Comparison of ENCODE assay signal across 21 mouse cellular contexts in genomic region chr9:86287570-86287954, GRCm38 (mm10).
DNase-seq lines count a peak whose midpoint lies in the region; ATAC-seq lines count a peak whose summit lies in the region.
"Had no signal": no experiment of that assay in that cellular context is flagged by ENCODE, and none has a peak within 500 bp of the region (broad histone marks: within the 10 kb centered on the region; RNA-seq: fewer than 3 reads in every experiment).

No protein-coding gene starts in this region.

- peaks cover 3% of the 10 kb centered on the region; the same call in 1 of the 2 replicates for H3K4me1 ChIP-seq in forebrain, embryonic 11.5 days (replicated peaks; ENCODE audit: control insufficient read depth, insufficient read depth, low read length)
- peaks cover 12% of the 10 kb centered on the region for H3K4me1 ChIP-seq in forebrain, embryonic 10.5 days
- 0 out of 2 replicates have a peak, but pooled peaks cover 3% of the 10 kb centered on the region for H3K4me1 ChIP-seq in midbrain, embryonic 13.5 days (replicated peaks)
- no peaks in the 10 kb centered on the region for H3K4me1 ChIP-seq in midbrain, embryonic 11.5 days (ENCODE audit: control insufficient read depth, insufficient read depth, low read length)
- peaks cover 17% of the 10 kb centered on the region for H3K4me1 ChIP-seq in forebrain, embryonic 14.5 days (ENCODE audit: control insufficient read depth, insufficient read depth, low read length)
- H3K4me1 ChIP-seq in neural tube, embryonic 15.5 days, result peaks cover 12% of the 10 kb centered on the region
- no peaks in the 10 kb centered on the region for H3K4me1 ChIP-seq in kidney, embryonic 15.5 days
- H3K4me1 ChIP-seq: embryonic facial prominence, embryonic 15.5 days; liver, embryonic 13.5 days had no signal

- DNase-seq in forebrain, embryonic 11.5 days (ENCODE audit: low spot score), result no peak
- DNase-seq in forebrain, embryonic 10.5 days (ENCODE audit: extremely low spot score, low spot score), result no peak
- DNase-seq in midbrain, embryonic 11.5 days (ENCODE audit: low spot score, missing footprints), result no peak
- peak; percentile 74 for DNase-seq in forebrain, embryonic 14.5 days (ENCODE audit: low spot score)
- DNase-seq in cerebellum, adult 18-20 months, result no peak
- DNase-seq: adrenal gland, postnatal 14 days; cerebellum, adult 9-10 months; gastrocnemius, postnatal 25 days; heart, adult 18-20 months; kidney, adult 8-10 months; kidney, postnatal 14 days; liver, embryonic 13.5 days; lung, adult 2 months; lung, postnatal 14 days; midbrain, embryonic 14.5 days; right cerebral cortex, postnatal 14 days had no signal

- WGBS in forebrain, embryonic 11.5 days, result 52% methylated on average over 3 of the region's 3 CpGs
- 80% methylated on average over 3 of the region's 3 CpGs for WGBS in forebrain, embryonic 10.5 days
- WGBS in midbrain, embryonic 13.5 days, result 69% methylated on average over 3 of the region's 3 CpGs
- 86% methylated on average over 3 of the region's 3 CpGs for WGBS in midbrain, embryonic 11.5 days
- WGBS in forebrain, embryonic 14.5 days, result 9% methylated on average over 3 of the region's 3 CpGs
- WGBS in neural tube, embryonic 15.5 days, result 35% methylated on average over 3 of the region's 3 CpGs
- 79% methylated on average over 3 of the region's 3 CpGs for WGBS in kidney, embryonic 15.5 days

- no peak overlapping the region for H3K4me2 ChIP-seq in forebrain, embryonic 11.5 days (ENCODE audit: low read depth, low read length, severe bottlenecking)
- H3K4me2 ChIP-seq in midbrain, embryonic 13.5 days (replicated peaks), result no peak overlapping the region
- H3K4me2 ChIP-seq in midbrain, embryonic 11.5 days, result no peak overlapping the region
- H3K4me2 ChIP-seq in forebrain, embryonic 14.5 days (ENCODE audit: low read length), result peak overlapping the region; percentile 12; the same call in 1 of the 2 replicates
- no peak overlapping the region for H3K4me2 ChIP-seq in neural tube, embryonic 15.5 days
- H3K4me2 ChIP-seq in kidney, embryonic 15.5 days, result no peak overlapping the region
- H3K4me2 ChIP-seq: embryonic facial prominence, embryonic 15.5 days; heart, embryonic 13.5 days; liver, embryonic 13.5 days had no signal

- H3K36me3 ChIP-seq in forebrain, embryonic 11.5 days (ENCODE audit: control insufficient read depth, insufficient read depth, low read length), result no peaks in the 10 kb centered on the region
- H3K36me3 ChIP-seq in forebrain, embryonic 10.5 days (replicated peaks), result no peaks in the 10 kb centered on the region; the same call in 1 of the 2 replicates
- no peaks in the 10 kb centered on the region for H3K36me3 ChIP-seq in midbrain, embryonic 13.5 days
- H3K36me3 ChIP-seq in midbrain, embryonic 11.5 days (ENCODE audit: control insufficient read depth, insufficient read depth, low read length), result no peaks in the 10 kb centered on the region
- no peaks in the 10 kb centered on the region for H3K36me3 ChIP-seq in forebrain, embryonic 14.5 days (ENCODE audit: control insufficient read depth, insufficient read depth, low read length)
- no peaks in the 10 kb centered on the region for H3K36me3 ChIP-seq in neural tube, embryonic 15.5 days
- no peaks in the 10 kb centered on the region for H3K36me3 ChIP-seq in kidney, embryonic 15.5 days
- H3K36me3 ChIP-seq: embryonic facial prominence, embryonic 15.5 days; heart, embryonic 13.5 days; liver, embryonic 13.5 days had no signal

- no peak overlapping the region for H3K4me3 ChIP-seq in forebrain, embryonic 11.5 days (ENCODE audit: low read depth, low read length)
- H3K4me3 ChIP-seq in forebrain, embryonic 10.5 days, result no peak overlapping the region
- H3K4me3 ChIP-seq in midbrain, embryonic 13.5 days (replicated peaks), result no peak overlapping the region
- H3K4me3 ChIP-seq in midbrain, embryonic 11.5 days (ENCODE audit: low read depth, low read length), result no peak overlapping the region
- H3K4me3 ChIP-seq in forebrain, embryonic 14.5 days (ENCODE audit: low read depth, low read length), result no peak overlapping the region
- no peak overlapping the region for H3K4me3 ChIP-seq in neural tube, embryonic 15.5 days (replicated peaks)
- H3K4me3 ChIP-seq in kidney, embryonic 15.5 days (replicated peaks), result no peak overlapping the region
- H3K4me3 ChIP-seq: embryonic facial prominence, embryonic 15.5 days; heart, embryonic 13.5 days; liver, embryonic 13.5 days had no signal

- no peaks in the 10 kb centered on the region; the same call in 1 of the 2 replicates for H3K9me3 ChIP-seq in forebrain, embryonic 11.5 days (ENCODE audit: control insufficient read depth, low read length)
- H3K9me3 ChIP-seq in forebrain, embryonic 10.5 days, result peaks cover 14% of the 10 kb centered on the region
- peaks cover 7% of the 10 kb centered on the region; the same call in 1 of the 2 replicates for H3K9me3 ChIP-seq in midbrain, embryonic 13.5 days
- H3K9me3 ChIP-seq in midbrain, embryonic 11.5 days (ENCODE audit: control insufficient read depth, low read length), result peaks cover 10% of the 10 kb centered on the region; the same call in 1 of the 2 replicates
- H3K9me3 ChIP-seq in forebrain, embryonic 14.5 days (replicated peaks; ENCODE audit: control insufficient read depth, low read length), result peaks cover 2% of the 10 kb centered on the region; the same call in 1 of the 2 replicates
- H3K9me3 ChIP-seq in neural tube, embryonic 15.5 days (replicated peaks), result no peaks in the 10 kb centered on the region
- H3K9me3 ChIP-seq in kidney, embryonic 15.5 days (replicated peaks), result 0 out of 2 replicates have a peak, but pooled peaks cover 8% of the 10 kb centered on the region

- ATAC-seq in forebrain, embryonic 11.5 days (replicated peaks; ENCODE audit: low FRiP score), result peak; percentile 62
- ATAC-seq in midbrain, embryonic 13.5 days, result no peak
- no peak for ATAC-seq in midbrain, embryonic 11.5 days (ENCODE audit: low FRiP score)
- peak; percentile 78 for ATAC-seq in forebrain, embryonic 14.5 days
- no peak for ATAC-seq in neural tube, embryonic 15.5 days (ENCODE audit: low FRiP score)
- no peak for ATAC-seq in kidney, embryonic 15.5 days (replicated peaks; ENCODE audit: low FRiP score)

- no peaks in the 10 kb centered on the region for H3K27me3 ChIP-seq in forebrain, embryonic 11.5 days (ENCODE audit: control insufficient read depth, insufficient read depth, low read length)
- H3K27me3 ChIP-seq in forebrain, embryonic 10.5 days (ENCODE audit: poor library complexity, severe bottlenecking), result no peaks in the 10 kb centered on the region
- H3K27me3 ChIP-seq in midbrain, embryonic 13.5 days, result no peaks in the 10 kb centered on the region
- no peaks in the 10 kb centered on the region for H3K27me3 ChIP-seq in midbrain, embryonic 11.5 days (ENCODE audit: control insufficient read depth, insufficient read depth, low read length)
- H3K27me3 ChIP-seq in forebrain, embryonic 14.5 days (replicated peaks; ENCODE audit: control insufficient read depth, insufficient read depth, low read length), result no peaks in the 10 kb centered on the region
- H3K27me3 ChIP-seq in neural tube, embryonic 15.5 days (replicated peaks), result no peaks in the 10 kb centered on the region
- H3K27me3 ChIP-seq in kidney, embryonic 15.5 days, result no peaks in the 10 kb centered on the region
- H3K27me3 ChIP-seq: embryonic facial prominence, embryonic 15.5 days; heart, embryonic 13.5 days; liver, embryonic 13.5 days had no signal

- no peak overlapping the region for H3K9ac ChIP-seq in forebrain, embryonic 11.5 days (ENCODE audit: low read length)
- no peak overlapping the region for H3K9ac ChIP-seq in midbrain, embryonic 13.5 days (replicated peaks)
- no peak overlapping the region for H3K9ac ChIP-seq in midbrain, embryonic 11.5 days (ENCODE audit: low read length)
- no peak overlapping the region; the same call in 1 of the 2 replicates for H3K9ac ChIP-seq in forebrain, embryonic 14.5 days (ENCODE audit: low read length)
- no peak overlapping the region for H3K9ac ChIP-seq in neural tube, embryonic 15.5 days (replicated peaks)
- no peak overlapping the region for H3K9ac ChIP-seq in kidney, embryonic 15.5 days
- H3K9ac ChIP-seq: embryonic facial prominence, embryonic 15.5 days; heart, embryonic 13.5 days; liver, embryonic 13.5 days had no signal

- H3K27ac ChIP-seq in forebrain, embryonic 11.5 days (ENCODE audit: low read depth, low read length), result no peak overlapping the region
- H3K27ac ChIP-seq in forebrain, embryonic 10.5 days, result no peak overlapping the region
- peak overlapping the region; percentile 14; the same call in 1 of the 2 replicates for H3K27ac ChIP-seq in midbrain, embryonic 13.5 days
- H3K27ac ChIP-seq in midbrain, embryonic 11.5 days (ENCODE audit: low read depth, low read length), result no peak overlapping the region
- H3K27ac ChIP-seq in forebrain, embryonic 14.5 days (ENCODE audit: low read depth, low read length), result peak overlapping the region; percentile 34; the same call in 1 of the 2 replicates
- H3K27ac ChIP-seq in neural tube, embryonic 15.5 days (replicated peaks), result 0 out of 2 replicates have a peak overlapping the region, but pooled peaks have one; percentile 5
- H3K27ac ChIP-seq in kidney, embryonic 15.5 days, result no peak overlapping the region
- H3K27ac ChIP-seq: embryonic facial prominence, embryonic 15.5 days; heart, embryonic 13.5 days; liver, embryonic 13.5 days had no signal

Comparison
In these comparisons a context has a peak if more than half of its experiments do, and no peak if none do; other contexts are left out.
1. H3K27ac ChIP-seq: peak in midbrain, embryonic 13.5 days (single experiment), forebrain, embryonic 14.5 days (single experiment) and neural tube, embryonic 15.5 days (single experiment); none in forebrain, embryonic 11.5 days (single experiment), forebrain, embryonic 10.5 days (single experiment), midbrain, embryonic 11.5 days (single experiment) and kidney, embryonic 15.5 days (single experiment).
2. ATAC-seq: peak in forebrain, embryonic 11.5 days (single experiment) and forebrain, embryonic 14.5 days (single experiment); none in midbrain, embryonic 13.5 days (single experiment), midbrain, embryonic 11.5 days (single experiment), neural tube, embryonic 15.5 days (single experiment) and kidney, embryonic 15.5 days (single experiment).